Mouse (Mus musculus) testis, adult 2 months (tissue): Measurements from ENCODE around the gene Nob1.

Experiments used
- CTCF ChIP-seq: fragments of 200-500 bp; IDR thresholded peaks from 2 replicates; pipeline ENCODE4 v1.5.1; 2012; ENCODE audit warnings: low read depth, mild to moderate bottlenecking, inconsistent platforms, low read length, moderate library complexity; ENCODE audit not compliant: control insufficient read depth, insufficient read depth, insufficient replicate concordance
- POLR2A ChIP-seq: fragments of 200-500 bp; IDR thresholded peaks from 2 replicates; pipeline ENCODE4 v1.6.1; 2012; ENCODE audit warnings: low read depth, mild to moderate bottlenecking, inconsistent platforms, low read length, moderate library complexity; ENCODE audit not compliant: control insufficient read depth

- no peak for TF ChIP-seq CTCF
- no peak for TF ChIP-seq POLR2A
These were observed 28.7 kb downstream of the Nob1 start for GRCm38 (mm10) chr8:107396106-107396670.
